Mouse (Mus musculus) limb, embryonic 14.5 days (tissue): ENCODE measurements around the gene Pam. TPM values are rescaled to one million over a fixed set of nuclear protein-coding genes. Genes with fewer than 3 reads are reported as not detected.

Experiments used
- ATAC-seq: fragments of 200-750 bp; cut with Nextera tagmentation; 2 replicates; pipeline ENCODE4 v1.8.0; 2017; ENCODE audit warnings: low read depth, moderate number of reproducible peaks, moderate TSS enrichment; ENCODE audit not compliant: low FRiP score
- DNase-seq: peaks from one replicate; pipeline ENCODE4 v3.0.0-alpha.2; 2015; ENCODE audit warnings: low spot score
- H3K27ac ChIP-seq: fragments of 300-500 bp; sonication (generic); replicated peaks from 2 replicates; pipeline ENCODE4 v1.5.1; 2014; ENCODE audit warnings: low read depth, mild to moderate bottlenecking, low read length, moderate library complexity, mixed read lengths
- H3K27me3 ChIP-seq: fragments of 300-500 bp; sonication (generic); 2 replicates; pipeline ENCODE4 v1.6.1; 2014; ENCODE audit warnings: low read length, mixed read lengths; ENCODE audit not compliant: control insufficient read depth, insufficient read depth
- H3K36me3 ChIP-seq: fragments of 300-500 bp; sonication (generic); 2 replicates; pipeline ENCODE4 v1.6.1; 2014; ENCODE audit warnings: mild to moderate bottlenecking, low read length, moderate library complexity, mixed read lengths; ENCODE audit not compliant: control insufficient read depth, insufficient read depth
- H3K4me1 ChIP-seq: fragments of 300-500 bp; sonication (generic); 2 replicates; pipeline ENCODE4 v1.6.1; 2014; ENCODE audit warnings: antibody characterized with exemption, low read length, mixed read lengths; ENCODE audit not compliant: control insufficient read depth, insufficient read depth
- H3K4me2 ChIP-seq: fragments of 300-500 bp; sonication (generic); replicated peaks from 2 replicates; pipeline ENCODE4 v1.6.1; 2014; ENCODE audit warnings: low read depth, mild to moderate bottlenecking, low read length, moderate library complexity; ENCODE audit not compliant: severe bottlenecking
- H3K4me3 ChIP-seq: fragments of 300-500 bp; sonication (generic); replicated peaks from 2 replicates; pipeline ENCODE4 v1.5.1; 2014; ENCODE audit warnings: low read length
- H3K9ac ChIP-seq: fragments of 300-500 bp; sonication (generic); 2 replicates; pipeline ENCODE4 v1.6.1; 2014; ENCODE audit warnings: mild to moderate bottlenecking, low read depth, low read length, moderate library complexity; ENCODE audit not compliant: severe bottlenecking
- H3K9me3 ChIP-seq: fragments of 300-500 bp; sonication (generic); 2 replicates; pipeline ENCODE4 v1.6.1; 2016; ENCODE audit warnings: low read length; ENCODE audit not compliant: control insufficient read depth
- POLR2A ChIP-seq: fragments of 200-500 bp; IDR thresholded peaks from 2 replicates; pipeline ENCODE4 v1.8.0; 2012; ENCODE audit warnings: inconsistent platforms, mild to moderate bottlenecking, moderate library complexity, borderline replicate concordance; ENCODE audit not compliant: insufficient read depth, insufficient read length; ENCODE audit errors: extremely low read depth
- WGBS: fragments of 180-500 bp; shearing (Covaris S2); extraction: QIAGEN DNeasy Blood & Tissue Kit; methylation state at CpG from one replicate; pipeline ENCODE4 v1.1.7; 2014; 5-methylcytosine and 5-hydroxymethylcytosine counted together
- polyA plus RNA-seq, 2 experiments: library from polyadenylated mRNA; depleted of rRNA in 1 of 2; stranded (reverse) in 1 of 2; unstranded in 1 of 2; fragments of >200 nt; fragmentation: Nextera tagmentation in 1 of 2; extraction: Ambion mirVana in 1 of 2; gene quantifications; 2 replicates each; pipeline versions ENCODE4 v1.2.1 to v1.2.3; 2012 to 2014

Pam gene
- polyA plus RNA-seq, 2 experiments, result 37.8 to 54.1 TPM

DNA sequence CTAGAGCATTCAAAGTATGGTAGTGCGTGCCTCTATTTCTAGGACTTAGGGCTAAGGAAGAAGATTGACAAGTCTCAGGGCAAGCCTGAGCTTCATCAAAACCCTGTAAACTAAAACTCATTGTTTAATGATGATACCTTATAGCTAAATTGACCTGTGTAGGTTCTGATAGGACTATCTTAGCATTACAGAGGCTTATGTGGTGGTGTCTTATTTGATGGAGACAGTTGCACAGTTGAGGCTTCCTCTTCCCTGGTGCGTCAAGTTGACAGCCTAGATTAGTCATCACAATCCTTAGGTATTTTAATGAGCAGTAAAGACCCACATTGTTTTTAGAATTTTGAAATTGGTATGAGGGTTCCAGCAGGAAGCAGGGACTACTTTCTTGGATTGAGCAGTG lies 321.5 kb downstream of the Pam start:
- DNase-seq (no peak), ATAC-seq (no peak)
- H3K4me3 ChIP-seq, result no peak overlapping the region
- no peaks in the 10 kb centered on the region for H3K9me3 ChIP-seq
- no peak overlapping the region for H3K4me2 ChIP-seq
- no peak overlapping the region for H3K9ac ChIP-seq
- no peak overlapping the region for H3K27ac ChIP-seq
- H3K27me3 ChIP-seq, result no peaks in the 10 kb centered on the region
- H3K36me3 ChIP-seq, result no peaks in the 10 kb centered on the region
- TF ChIP-seq POLR2A, result no peak
- WGBS, result 95% methylated on average over 2 of the region's 2 CpGs
- H3K4me1 ChIP-seq, result no peaks in the 10 kb centered on the region

GRCm38 (mm10) chr1:97773362-97773761 lies 322.1 kb downstream of the Pam start:
- TF ChIP-seq POLR2A, result no peak
- ATAC-seq, result no peak
- no peak overlapping the region for H3K9ac ChIP-seq
- WGBS, result 88% methylated on average over 6 of the region's 6 CpGs
- H3K27ac ChIP-seq, result no peak overlapping the region
- H3K36me3 ChIP-seq, result no peaks in the 10 kb centered on the region
- no peaks in the 10 kb centered on the region for H3K9me3 ChIP-seq
- H3K4me3 ChIP-seq, result no peak overlapping the region
- H3K4me1 ChIP-seq, result peaks cover 5% of the 10 kb centered on the region; the same call in 1 of the 2 replicates
- H3K27me3 ChIP-seq, result no peaks in the 10 kb centered on the region
- H3K4me2 ChIP-seq, result no peak overlapping the region
- DNase-seq, result no peak

- Histone ChIP-seq H3K36me3 (no peaks in the 10 kb centered on the region), H3K4me2 (no peak overlapping the region), H3K4me3 (no peak overlapping the region), H3K9me3 (no peaks in the 10 kb centered on the region), H3K27me3 (no peaks in the 10 kb centered on the region), H3K4me1 (peaks cover 12% of the 10 kb centered on the region), H3K9ac (no peak overlapping the region), H3K27ac (no peak overlapping the region)
- 89% methylated on average over 5 of the region's 5 CpGs for WGBS
- ATAC-seq, result no peak
- no peak for DNase-seq
- no peak for TF ChIP-seq POLR2A
These were observed 323.7 kb downstream of the Pam start for GRCm38 (mm10) chr1:97771727-97772126.

DNA sequence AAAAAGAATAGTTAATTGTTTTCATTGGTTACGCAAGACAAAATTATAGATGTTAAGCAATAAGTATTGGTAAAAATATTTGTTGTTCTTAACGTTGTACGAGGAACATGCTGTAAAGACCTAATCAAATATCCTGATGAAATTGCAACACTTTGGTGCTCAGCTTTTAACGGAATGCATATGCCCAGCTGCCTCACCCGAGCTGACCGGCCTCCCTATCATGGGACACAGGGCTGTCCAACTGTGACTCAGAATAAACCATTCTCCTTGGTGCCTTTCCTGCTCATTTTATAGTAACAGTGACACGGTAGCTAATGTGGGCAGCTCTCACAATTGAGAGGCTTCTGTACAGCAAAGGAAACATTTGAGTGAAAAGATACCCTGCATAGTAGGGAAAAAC lies 324.3 kb downstream of the Pam start:
- TF ChIP-seq POLR2A, result no peak
- H3K4me3 ChIP-seq, result no peak overlapping the region

GRCm38 (mm10) chr1:97769904-97770753 lies 325.3 kb downstream of the Pam start, which contains the start of the genes Gin1 and Ppip5k2:
Gin1 (plus strand) TSS chr1:97770172.
Ppip5k2 (minus strand) TSS chr1:97770411.
- peak; percentile 98 for ATAC-seq
- peak; percentile 88 for TF ChIP-seq POLR2A

More for the DNA sequence above, 324.3 kb downstream of the Pam start:
- Histone ChIP-seq H3K9ac (no peak overlapping the region), H3K27me3 (no peaks in the 10 kb centered on the region), H3K4me1 (peaks cover 12% of the 10 kb centered on the region), H3K36me3 (no peaks in the 10 kb centered on the region), H3K27ac (no peak overlapping the region), H3K9me3 (no peaks in the 10 kb centered on the region), H3K4me2 (peak overlapping the region; percentile 48)
- no peak for ATAC-seq
- DNase-seq, result no peak
- WGBS, result 58% methylated on average over 7 of the region's 7 CpGs

More at GRCm38 (mm10) chr1:97769904-97770753, 325.3 kb downstream of the Pam start, which contains the start of the genes Gin1 and Ppip5k2:
- Histone ChIP-seq H3K9ac (peak within 1 kb of the TSS; percentile 75), H3K4me3 (peak within 1 kb of the TSS; percentile 74), H3K27me3 (no peaks in the 10 kb centered on the region), H3K9me3 (no peaks in the 10 kb centered on the region), H3K27ac (peak within 1 kb of the TSS; percentile 77), H3K4me1 (peaks cover 12% of the 10 kb centered on the region), H3K36me3 (no peaks in the 10 kb centered on the region), H3K4me2 (peak within 1 kb of the TSS; percentile 65)
- WGBS, result under 1% methylated on average over 59 of the region's 66 CpGs
- DNase-seq, result peak; percentile 96
